Mouse (Mus musculus): ENCODE measurements around the gene Arhgef28.

Arhgef28 gene

GRCm38 (mm10) chr13:98015981-98016922, 190.0 kb downstream of the Arhgef28 start:
- DNase-seq (ENCODE audit: low spot score in 2 of 2): no peak

- no peak for DNase-seq (ENCODE audit: low spot score in 2 of 2)
Observed at GRCm38 (mm10) chr13:98014892-98015291, 191.3 kb downstream of the Arhgef28 start.

- no peak for DNase-seq (ENCODE audit: low spot score in 2 of 2)
Observed at GRCm38 (mm10) chr13:98013715-98014114, 192.5 kb downstream of the Arhgef28 start.

GRCm38 (mm10) chr13:98011931-98012341, 194.3 kb downstream of the Arhgef28 start:
- DNase-seq (ENCODE audit: low spot score in 2 of 2): no peak

GRCm38 (mm10) chr13:98009070-98009469, 197.2 kb downstream of the Arhgef28 start:
- no peak for DNase-seq (ENCODE audit: low spot score in 2 of 2)

- no peak for DNase-seq (ENCODE audit: low spot score in 2 of 2)
Observed at GRCm38 (mm10) chr13:98008588-98008987, 197.7 kb downstream of the Arhgef28 start.

- no peak for DNase-seq (ENCODE audit: low spot score in 2 of 2)
Observed at GRCm38 (mm10) chr13:98005611-98006218, 200.5 kb downstream of the Arhgef28 start.

- DNase-seq (ENCODE audit: low spot score in 2 of 2): no peak
Observed at GRCm38 (mm10) chr13:98004647-98005414, 201.4 kb downstream of the Arhgef28 start.

GRCm38 (mm10) chr13:98003690-98004089, 202.5 kb downstream of the Arhgef28 start:
- DNase-seq (ENCODE audit: low spot score in 2 of 2): no peak

GRCm38 (mm10) chr13:98002598-98002997, 203.6 kb downstream of the Arhgef28 start:
- no peak for DNase-seq (ENCODE audit: low spot score in 2 of 2)

GRCm38 (mm10) chr13:98002121-98002520, 204.1 kb downstream of the Arhgef28 start:
- no peak for DNase-seq (ENCODE audit: low spot score in 2 of 2)

- DNase-seq (ENCODE audit: low spot score in 2 of 2): no peak
Observed at GRCm38 (mm10) chr13:98001719-98002118, 204.5 kb downstream of the Arhgef28 start.

GRCm38 (mm10) chr13:98000841-98001240, 205.4 kb downstream of the Arhgef28 start:
- no peak for DNase-seq (ENCODE audit: low spot score in 2 of 2)

- no peak for DNase-seq (ENCODE audit: low spot score in 2 of 2)
Observed at GRCm38 (mm10) chr13:97999130-97999529, 207.1 kb downstream of the Arhgef28 start.

GRCm38 (mm10) chr13:97998570-97998969, 207.7 kb downstream of the Arhgef28 start:
- DNase-seq (ENCODE audit: low spot score in 2 of 2): no peak

GRCm38 (mm10) chr13:97990939-97991338, 215.3 kb downstream of the Arhgef28 start:
- no peak for DNase-seq (ENCODE audit: low spot score in 2 of 2)

GRCm38 (mm10) chr13:97988796-97989195, 217.4 kb downstream of the Arhgef28 start:
- DNase-seq (ENCODE audit: low spot score in 2 of 2): no peak

GRCm38 (mm10) chr13:97986691-97987090, 219.5 kb downstream of the Arhgef28 start:
- no peak for DNase-seq (ENCODE audit: low spot score in 2 of 2)

GRCm38 (mm10) chr13:97977104-97977503, 229.1 kb downstream of the Arhgef28 start:
- no peak for DNase-seq (ENCODE audit: low spot score in 2 of 2)

GRCm38 (mm10) chr13:97976642-97977041, 229.6 kb downstream of the Arhgef28 start:
- no peak for DNase-seq (ENCODE audit: low spot score in 2 of 2)

GRCm38 (mm10) chr13:97974532-97975194, 231.6 kb downstream of the Arhgef28 start:
- DNase-seq (ENCODE audit: low spot score in 2 of 2): no peak

GRCm38 (mm10) chr13:97973915-97974314, 232.3 kb downstream of the Arhgef28 start:
- DNase-seq (ENCODE audit: low spot score in 2 of 2): no peak

Measured in spleen, postnatal 14 days (tissue).